Mouse (Mus musculus) erythroblast, embryonic 14.5 days (primary cell): ENCODE data around the gene Arhgef19. TPM values are rescaled to one million over a fixed set of nuclear protein-coding genes. Genes with fewer than 3 reads are reported as not detected.

Experiments used
- H3K27me3 ChIP-seq: 2 replicates; pipeline ENCODE4 v1.6.1; 2012; ENCODE audit warnings: inconsistent platforms; ENCODE audit not compliant: control insufficient read depth
- H3K36me3 ChIP-seq: 2 replicates; pipeline ENCODE4 v1.6.1; 2012; ENCODE audit warnings: mild to moderate bottlenecking, inconsistent platforms; ENCODE audit not compliant: control insufficient read depth
- H3K4me1 ChIP-seq: 2 replicates; pipeline ENCODE4 v1.6.1; 2012; ENCODE audit warnings: inconsistent platforms; ENCODE audit not compliant: control insufficient read depth
- H3K4me3 ChIP-seq: replicated peaks from 2 replicates; pipeline ENCODE3; 2012; ENCODE audit warnings: moderate library complexity, mild to moderate bottlenecking, inconsistent platforms
- H3K9me3 ChIP-seq: 2 replicates; pipeline ENCODE4 v1.6.1; 2012; ENCODE audit warnings: low read length, inconsistent platforms, mixed read lengths; ENCODE audit not compliant: control insufficient read depth
- GATA1 ChIP-seq: IDR thresholded peaks from 2 replicates; pipeline ENCODE4 v1.6.1; 2012; ENCODE audit warnings: low read length, inconsistent platforms, mixed read lengths
- TAL1 ChIP-seq: IDR thresholded peaks from 3 replicates; pipeline ENCODE4 v1.6.1; 2012; ENCODE audit warnings: low read length, inconsistent platforms, mixed read lengths
- polyA plus RNA-seq: library from polyadenylated mRNA; stranded (reverse); fragments of >175 nt; gene quantifications from 2 replicates; pipeline ENCODE4 v1.2.3, GENCODE M21; 2012

Gene Arhgef19
- polyA plus RNA-seq, 1 experiment: 0.12 TPM

DNA sequence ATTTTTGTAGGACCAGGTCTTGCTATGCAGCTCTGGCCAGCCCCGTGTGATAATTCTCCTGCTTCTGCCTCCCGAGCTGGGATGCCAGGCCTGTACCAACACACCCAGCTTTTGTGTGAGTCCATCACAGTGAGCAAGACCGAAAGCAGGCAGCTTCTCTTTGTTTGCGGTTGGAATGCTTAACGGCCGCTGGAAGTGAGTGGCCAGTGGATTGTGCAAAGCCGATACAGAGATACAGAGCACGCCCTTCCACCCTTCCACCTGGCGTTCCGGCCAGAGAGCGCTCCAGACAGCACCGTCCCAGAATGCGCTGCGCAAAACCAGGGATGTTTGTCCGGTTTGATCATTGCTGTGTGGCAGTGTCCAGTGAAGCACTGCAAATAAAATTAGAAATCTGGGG, 40.0 kb downstream of the Arhgef19 start:
- no peaks in the 10 kb centered on the region for H3K9me3 ChIP-seq
- no peaks in the 10 kb centered on the region for H3K36me3 ChIP-seq
- H3K4me3 ChIP-seq: no peak overlapping the region
- no peaks in the 10 kb centered on the region for H3K27me3 ChIP-seq
- H3K4me1 ChIP-seq: no peaks in the 10 kb centered on the region
- TF ChIP-seq TAL1 (no peak), GATA1 (no peak)

DNA sequence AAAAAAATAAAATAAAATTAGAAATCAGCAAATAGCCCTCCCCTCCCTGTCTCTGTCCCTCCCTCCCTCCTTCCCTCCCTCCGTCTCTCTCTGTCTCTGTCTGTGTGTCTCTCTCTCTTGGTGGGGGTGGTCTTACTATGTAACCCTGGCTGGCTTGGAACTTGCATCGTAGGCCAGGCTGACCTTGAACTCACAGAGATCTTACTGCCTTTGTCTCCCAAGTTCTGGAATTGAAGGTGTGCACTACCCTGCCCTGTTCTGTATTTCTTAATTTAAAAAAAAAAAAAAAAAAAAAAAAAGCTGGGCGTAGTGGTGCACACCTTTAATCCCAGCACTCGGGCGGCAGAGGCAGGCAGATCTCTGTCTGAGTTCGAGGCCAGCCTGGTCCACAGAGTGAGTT, 40.5 kb downstream of the Arhgef19 start:
- H3K9me3 ChIP-seq: no peaks in the 10 kb centered on the region
- no peaks in the 10 kb centered on the region for H3K36me3 ChIP-seq
- no peak overlapping the region for H3K4me3 ChIP-seq
- no peaks in the 10 kb centered on the region for H3K4me1 ChIP-seq
- H3K27me3 ChIP-seq: no peaks in the 10 kb centered on the region
- TF ChIP-seq GATA1 (no peak), TAL1 (no peak)

DNA sequence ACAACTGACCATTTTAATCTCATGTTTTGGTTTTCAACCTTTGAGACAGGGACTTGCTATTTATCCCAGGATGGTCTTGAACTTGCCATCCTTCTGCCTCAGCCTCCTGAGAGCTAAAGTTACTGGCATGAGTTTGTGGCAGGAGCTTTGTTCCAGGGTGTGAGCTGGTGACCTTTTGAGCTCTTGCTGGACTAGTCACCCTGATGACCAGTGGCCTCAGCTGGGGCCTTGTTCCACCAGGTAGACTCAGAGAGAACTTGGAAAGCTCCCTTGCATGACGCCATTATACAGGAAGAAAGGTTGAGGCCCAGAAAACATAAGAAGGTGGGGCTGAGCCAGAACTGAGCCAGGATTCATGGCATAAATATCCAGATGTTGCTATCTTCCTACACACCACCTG, 41.2 kb downstream of the Arhgef19 start:
- Histone ChIP-seq H3K4me3 (no peak overlapping the region), H3K9me3 (no peaks in the 10 kb centered on the region), H3K36me3 (no peaks in the 10 kb centered on the region), H3K27me3 (peaks cover 4% of the 10 kb centered on the region), H3K4me1 (no peaks in the 10 kb centered on the region)
- TF ChIP-seq GATA1 (no peak), TAL1 (no peak)

DNA sequence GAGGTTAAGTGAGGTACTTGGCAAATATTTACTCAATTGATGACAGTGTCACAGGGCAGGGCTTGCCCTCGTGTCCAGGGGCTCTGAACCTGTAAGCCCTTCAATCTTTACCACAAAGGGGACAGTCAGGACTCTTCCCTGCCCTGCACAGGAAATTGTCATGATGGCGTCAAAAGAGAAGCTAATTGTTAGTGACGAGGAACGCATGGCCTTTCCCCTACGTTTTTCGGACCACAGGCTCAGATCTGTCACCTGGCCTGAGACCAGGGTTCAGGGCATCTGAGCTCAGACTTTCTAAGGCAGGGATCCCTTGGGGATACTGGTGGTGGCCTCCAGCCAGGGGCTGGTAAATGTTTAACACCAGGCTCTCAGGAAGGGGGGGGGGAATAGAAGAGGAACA, 41.9 kb downstream of the Arhgef19 start:
- no peaks in the 10 kb centered on the region for H3K9me3 ChIP-seq
- TF ChIP-seq TAL1 (no peak), GATA1 (no peak)
- H3K4me1 ChIP-seq: no peaks in the 10 kb centered on the region
- no peaks in the 10 kb centered on the region for H3K36me3 ChIP-seq
- H3K27me3 ChIP-seq: peaks cover 8% of the 10 kb centered on the region
- no peak overlapping the region for H3K4me3 ChIP-seq

DNA sequence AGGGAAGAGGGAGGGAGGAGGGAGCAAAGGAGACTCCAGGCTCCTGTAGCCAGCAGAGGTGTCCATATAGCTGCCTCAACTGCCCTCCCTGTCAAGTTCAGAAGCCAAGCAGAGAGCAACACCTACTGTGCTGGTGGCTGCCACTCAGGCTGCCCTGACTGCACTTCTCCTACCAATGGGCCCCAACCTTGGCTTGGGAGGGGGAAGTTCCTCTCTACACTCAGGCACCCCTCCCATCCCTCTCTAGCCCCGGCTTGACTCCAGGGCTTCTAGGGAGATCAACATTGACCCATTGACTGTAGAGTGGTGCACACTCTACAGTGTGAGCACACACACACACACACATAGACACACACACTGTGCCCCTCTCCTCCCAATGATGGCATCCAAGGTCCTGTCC, 42.3 kb downstream of the Arhgef19 start:
- H3K4me3 ChIP-seq: no peak overlapping the region
- peaks cover 9% of the 10 kb centered on the region for H3K27me3 ChIP-seq
- no peak for TF ChIP-seq GATA1
- no peak for TF ChIP-seq TAL1
- no peaks in the 10 kb centered on the region for H3K9me3 ChIP-seq
- H3K4me1 ChIP-seq: no peaks in the 10 kb centered on the region
- H3K36me3 ChIP-seq: no peaks in the 10 kb centered on the region

DNA sequence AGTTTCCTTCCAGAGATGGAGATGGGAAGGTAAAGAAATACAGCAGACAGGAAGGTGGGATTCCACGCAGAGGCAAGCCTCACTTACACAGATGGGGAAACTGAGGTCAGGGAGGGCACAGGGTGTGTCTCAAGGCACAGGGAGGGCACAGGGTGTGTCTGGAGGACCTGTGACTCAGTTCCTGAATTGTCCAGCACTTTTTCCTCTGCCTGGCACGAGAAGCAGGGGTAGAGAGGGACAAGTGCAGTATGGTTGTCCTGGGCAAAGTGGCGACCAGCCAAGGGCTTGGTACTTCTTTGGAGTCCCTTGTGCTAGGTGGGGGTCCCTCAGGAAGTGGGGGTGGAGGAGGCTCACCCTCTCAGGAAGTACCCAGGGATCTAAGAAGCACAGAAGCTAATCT, 42.8 kb downstream of the Arhgef19 start:
- no peak overlapping the region for H3K4me3 ChIP-seq
- H3K4me1 ChIP-seq: peaks cover under 1% of the 10 kb centered on the region
- peaks cover 14% of the 10 kb centered on the region for H3K27me3 ChIP-seq
- TF ChIP-seq GATA1 (no peak), TAL1 (no peak)
- no peaks in the 10 kb centered on the region for H3K9me3 ChIP-seq
- H3K36me3 ChIP-seq: no peaks in the 10 kb centered on the region

DNA sequence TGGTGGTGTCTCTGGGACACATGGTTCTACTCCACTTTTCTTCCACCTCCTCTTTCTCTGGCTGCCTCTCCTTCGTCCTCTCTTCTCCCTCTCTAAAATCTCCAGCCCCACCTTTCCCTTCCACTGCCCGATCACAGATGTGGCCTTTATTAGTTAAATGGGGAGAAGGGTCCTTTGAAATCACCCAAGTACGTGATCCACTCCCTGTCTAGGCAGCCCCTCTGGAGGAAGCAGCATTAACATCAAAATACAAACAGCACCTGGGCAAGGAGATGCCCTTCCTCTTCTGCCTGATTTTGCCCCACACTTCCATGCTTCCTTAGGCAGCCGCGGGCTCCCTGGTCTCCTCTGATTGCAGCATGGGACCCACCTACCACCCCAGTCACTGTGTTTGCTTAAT, 43.3 kb downstream of the Arhgef19 start:
- Histone ChIP-seq H3K27me3 (peaks cover 19% of the 10 kb centered on the region), H3K4me1 (peaks cover 5% of the 10 kb centered on the region), H3K36me3 (no peaks in the 10 kb centered on the region), H3K9me3 (no peaks in the 10 kb centered on the region), H3K4me3 (no peak overlapping the region)
- no peak for TF ChIP-seq TAL1
- no peak for TF ChIP-seq GATA1

DNA sequence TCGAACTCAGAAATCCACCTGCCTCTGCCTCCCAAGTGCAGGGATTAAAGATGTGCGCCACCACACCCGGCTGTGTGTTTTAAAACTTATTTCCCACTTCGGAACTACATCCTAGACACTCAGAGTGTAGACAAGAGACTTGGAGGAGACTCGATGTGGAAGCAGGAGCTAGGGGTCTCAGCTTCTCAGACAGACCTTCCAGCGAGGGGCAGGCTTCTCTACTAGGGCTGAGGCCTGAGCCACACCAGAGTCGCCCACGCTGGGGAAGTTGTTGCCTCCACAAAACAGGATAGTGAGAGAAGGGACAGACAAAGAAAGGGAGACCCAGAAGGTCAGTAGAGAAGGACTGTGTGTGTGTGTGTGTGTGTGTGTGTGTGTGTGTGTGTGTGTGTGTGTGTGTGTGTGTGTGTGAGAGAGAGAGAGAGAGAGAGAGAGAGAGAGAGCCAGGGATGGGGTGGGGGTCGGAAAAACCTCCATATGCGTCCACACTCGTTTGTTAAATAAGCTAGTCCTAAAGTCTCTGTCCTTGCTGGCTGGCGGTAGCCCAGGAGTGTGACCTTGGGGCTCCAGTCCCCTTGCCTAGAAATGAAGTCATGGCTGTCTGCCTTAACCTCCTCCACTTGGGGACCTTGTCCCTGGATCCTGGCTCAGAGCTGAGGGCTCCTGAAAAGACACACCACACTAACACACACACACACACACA, 44.0 kb downstream of the Arhgef19 start:
- TF ChIP-seq GATA1 (no peak), TAL1 (no peak)
- H3K4me1 ChIP-seq: peaks cover 7% of the 10 kb centered on the region
- H3K9me3 ChIP-seq: no peaks in the 10 kb centered on the region
- H3K27me3 ChIP-seq: peaks cover 26% of the 10 kb centered on the region
- no peak overlapping the region for H3K4me3 ChIP-seq
- no peaks in the 10 kb centered on the region for H3K36me3 ChIP-seq

DNA sequence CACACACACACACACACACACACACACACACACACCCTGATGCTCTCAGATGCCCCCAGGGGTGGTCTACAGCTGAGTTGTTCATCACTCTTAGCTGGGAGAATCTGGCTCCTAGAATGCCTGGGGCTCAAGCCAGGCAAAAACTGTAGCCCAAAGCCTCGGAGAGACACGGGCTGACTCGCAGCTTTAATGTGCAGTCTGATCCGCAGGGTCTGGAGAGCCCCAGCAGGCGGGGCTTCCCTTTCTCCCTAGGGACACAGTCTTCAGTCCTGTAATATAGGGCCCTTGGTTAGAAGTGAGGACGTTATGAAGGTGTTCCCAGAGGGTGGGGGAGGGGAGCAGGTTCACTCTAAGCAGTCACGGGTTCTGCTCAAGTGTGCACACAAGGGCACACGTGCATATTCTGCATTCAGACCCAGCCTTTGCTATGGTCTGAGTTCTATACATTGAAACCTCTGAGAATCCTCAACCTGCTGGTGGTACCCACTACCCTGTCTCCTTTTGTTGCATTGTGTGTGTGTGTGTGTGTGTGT, 44.6 kb downstream of the Arhgef19 start:
- Histone ChIP-seq H3K27me3 (peaks cover 29% of the 10 kb centered on the region), H3K36me3 (no peaks in the 10 kb centered on the region), H3K9me3 (no peaks in the 10 kb centered on the region), H3K4me1 (peaks cover 7% of the 10 kb centered on the region), H3K4me3 (no peak overlapping the region)
- TF ChIP-seq GATA1: no peak
- no peak for TF ChIP-seq TAL1
